Mouse (Mus musculus) CD4-positive naive resting alpha-beta T cell, adult 76 days (primary cell): ENCODE measurements around the gene Gm8879. TPM values are rescaled to one million over a fixed set of nuclear protein-coding genes. Genes with fewer than 3 reads are reported as not detected.

Experiments
- total RNA-seq: library from RNA; stranded (reverse); gene quantifications from one replicate; pipeline ENCODE4 v1.2.4, GENCODE M21; 2023

The Gm8879 gene
- total RNA-seq = not detected

GRCm38 (mm10) chr5:11127334-11127733, at the start of gene Gm8879:
Gene Gm8879 (plus strand): TSS chr5:11127634.

Other genes with a start within 250 kb of the Gm8879 start
- not detected for gene Gm8871, start 179.8 kb upstream of the Gm8879 start, total RNA-seq
- not detected for gene Gm8857, start 179.8 kb upstream of the Gm8879 start, total RNA-seq
- gene Gm5861, start 55.4 kb downstream of the Gm8879 start, total RNA-seq = not detected
- gene Gm8890, start 128.4 kb downstream of the Gm8879 start, total RNA-seq = not detected
- not detected for gene Speer1, start 213.9 kb downstream of the Gm8879 start, total RNA-seq